Mouse (Mus musculus): ENCODE measurements around the gene Psap. TPM values are rescaled to one million over a fixed set of nuclear protein-coding genes. Genes with fewer than 3 reads are reported as not detected.
"Not testable (repeated sequence)": the region's sequence is repeated elsewhere in the genome, so short reads cannot be mapped to it uniquely, and the experiment has no call there.

The Psap gene
- 129 and 260 TPM in 2 replicates for polyA plus RNA-seq (2014; fragmentation: Nextera tagmentation; extraction: Ambion mirVana)

- Histone ChIP-seq H3K9ac (replicated peaks; ENCODE audit: low read length) (peak within 1 kb of the TSS; percentile 88), H3K4me2 (ENCODE audit: low read length) (peak within 1 kb of the TSS; percentile 89), H3K9me3 (ENCODE audit: control insufficient read depth, low read length) (no peaks in the 10 kb centered on the region), H3K27me3 (ENCODE audit: control insufficient read depth, insufficient read depth, low read length) (no peaks in the 10 kb centered on the region), H3K36me3 (ENCODE audit: control insufficient read depth, insufficient read depth, low read length) (no peaks in the 10 kb centered on the region), H3K4me1 (ENCODE audit: control insufficient read depth, insufficient read depth, low read length) (peaks cover 42% of the 10 kb centered on the region), H3K4me3 (replicated peaks; ENCODE audit: low read depth, low read length) (peak within 1 kb of the TSS; percentile 49), H3K27ac (replicated peaks; ENCODE audit: low read depth, low read length) (peak within 1 kb of the TSS; percentile 85)
- DNase-seq (peak; percentile 97), ATAC-seq (ENCODE audit: low FRiP score, low TSS enrichment) (peak; percentile 92)
- 3% methylated on average over 53 of the region's 54 CpGs for WGBS
These were observed at the start of gene Psap for GRCm38 (mm10) chr10:60277207-60278005. Psap (plus strand) TSS chr10:60277627.

- no peaks in the 10 kb centered on the region for H3K36me3 ChIP-seq (ENCODE audit: control insufficient read depth, insufficient read depth, low read length)
- no peak overlapping the region for H3K4me2 ChIP-seq (ENCODE audit: low read length)
- DNase-seq, result no peak
- no peak overlapping the region for H3K27ac ChIP-seq (replicated peaks; ENCODE audit: low read depth, low read length)
- H3K4me1 ChIP-seq (ENCODE audit: control insufficient read depth, insufficient read depth, low read length), result no peaks in the 10 kb centered on the region
- no peaks in the 10 kb centered on the region for H3K27me3 ChIP-seq (ENCODE audit: control insufficient read depth, insufficient read depth, low read length)
- 78% methylated on average over 4 of the region's 4 CpGs for WGBS
- no peaks in the 10 kb centered on the region for H3K9me3 ChIP-seq (ENCODE audit: control insufficient read depth, low read length)
- no peak overlapping the region for H3K9ac ChIP-seq (replicated peaks; ENCODE audit: low read length)
- ATAC-seq (ENCODE audit: low FRiP score, low TSS enrichment), result no peak
- no peak overlapping the region for H3K4me3 ChIP-seq (replicated peaks; ENCODE audit: low read depth, low read length)
These were observed 49.8 kb upstream of the Psap start for GRCm38 (mm10) chr10:60227666-60228065.

- DNase-seq (no peak), ATAC-seq (ENCODE audit: low FRiP score, low TSS enrichment) (no peak)
- no peak overlapping the region for H3K9ac ChIP-seq (replicated peaks; ENCODE audit: low read length)
- H3K4me2 ChIP-seq (ENCODE audit: low read length), result no peak overlapping the region
- WGBS, result 91% methylated on average over 6 of the region's 6 CpGs
- H3K4me1 ChIP-seq (ENCODE audit: control insufficient read depth, insufficient read depth, low read length), result no peaks in the 10 kb centered on the region
- H3K27me3 ChIP-seq (ENCODE audit: control insufficient read depth, insufficient read depth, low read length), result no peaks in the 10 kb centered on the region
- H3K4me3 ChIP-seq (replicated peaks; ENCODE audit: low read depth, low read length), result no peak overlapping the region
- no peaks in the 10 kb centered on the region for H3K36me3 ChIP-seq (ENCODE audit: control insufficient read depth, insufficient read depth, low read length)
- H3K27ac ChIP-seq (replicated peaks; ENCODE audit: low read depth, low read length), result no peak overlapping the region
- no peaks in the 10 kb centered on the region for H3K9me3 ChIP-seq (ENCODE audit: control insufficient read depth, low read length)
These were observed 48.3 kb upstream of the Psap start for GRCm38 (mm10) chr10:60229113-60229512.

GRCm38 (mm10) chr10:60230321-60231088 lies 46.9 kb upstream of the Psap start:
- ATAC-seq (ENCODE audit: low FRiP score, low TSS enrichment) (no peak), DNase-seq (no peak)
- Histone ChIP-seq H3K27ac (replicated peaks; ENCODE audit: low read depth, low read length) (no peak overlapping the region), H3K36me3 (ENCODE audit: control insufficient read depth, insufficient read depth, low read length) (no peaks in the 10 kb centered on the region), H3K4me1 (ENCODE audit: control insufficient read depth, insufficient read depth, low read length) (no peaks in the 10 kb centered on the region), H3K4me2 (ENCODE audit: low read length) (no peak overlapping the region), H3K4me3 (replicated peaks; ENCODE audit: low read depth, low read length) (no peak overlapping the region), H3K9me3 (ENCODE audit: control insufficient read depth, low read length) (no peaks in the 10 kb centered on the region), H3K9ac (replicated peaks; ENCODE audit: low read length) (no peak overlapping the region), H3K27me3 (ENCODE audit: control insufficient read depth, insufficient read depth, low read length) (no peaks in the 10 kb centered on the region)
- WGBS, result 78% methylated on average over 6 of the region's 6 CpGs

GRCm38 (mm10) chr10:60234006-60234405 lies 43.4 kb upstream of the Psap start:
- Histone ChIP-seq H3K9me3 (ENCODE audit: control insufficient read depth, low read length) (no peaks in the 10 kb centered on the region), H3K36me3 (ENCODE audit: control insufficient read depth, insufficient read depth, low read length) (no peaks in the 10 kb centered on the region), H3K4me2 (ENCODE audit: low read length) (no peak overlapping the region), H3K27ac (replicated peaks; ENCODE audit: low read depth, low read length) (no peak overlapping the region), H3K27me3 (ENCODE audit: control insufficient read depth, insufficient read depth, low read length) (no peaks in the 10 kb centered on the region), H3K4me1 (ENCODE audit: control insufficient read depth, insufficient read depth, low read length) (no peaks in the 10 kb centered on the region), H3K4me3 (replicated peaks; ENCODE audit: low read depth, low read length) (no peak overlapping the region), H3K9ac (replicated peaks; ENCODE audit: low read length) (no peak overlapping the region)
- DNase-seq, result no peak
- 77% methylated on average over 9 of the region's 9 CpGs for WGBS
- no peak for ATAC-seq (ENCODE audit: low FRiP score, low TSS enrichment)

- not testable (repeated sequence) for H3K9me3 ChIP-seq (ENCODE audit: control insufficient read depth, low read length); H3K4me2 ChIP-seq (ENCODE audit: low read length); H3K27me3 ChIP-seq (ENCODE audit: control insufficient read depth, insufficient read depth, low read length); H3K9ac ChIP-seq (replicated peaks; ENCODE audit: low read length); H3K4me1 ChIP-seq (ENCODE audit: control insufficient read depth, insufficient read depth, low read length); H3K27ac ChIP-seq (replicated peaks; ENCODE audit: low read depth, low read length); H3K36me3 ChIP-seq (ENCODE audit: control insufficient read depth, insufficient read depth, low read length); DNase-seq; ATAC-seq (ENCODE audit: low FRiP score, low TSS enrichment); H3K4me3 ChIP-seq (replicated peaks; ENCODE audit: low read depth, low read length)
- 92% methylated on average over 6 of the region's 6 CpGs for WGBS
These were observed 41.6 kb upstream of the Psap start for GRCm38 (mm10) chr10:60235876-60236275.

GRCm38 (mm10) chr10:60237475-60238154 lies 39.8 kb upstream of the Psap start:
- 70% methylated on average over 10 of the region's 10 CpGs for WGBS
- H3K9ac ChIP-seq (replicated peaks; ENCODE audit: low read length), result no peak overlapping the region
- no peak overlapping the region for H3K4me2 ChIP-seq (ENCODE audit: low read length)
- no peak overlapping the region for H3K27ac ChIP-seq (replicated peaks; ENCODE audit: low read depth, low read length)
- no peak overlapping the region for H3K4me3 ChIP-seq (replicated peaks; ENCODE audit: low read depth, low read length)
- no peak for ATAC-seq (ENCODE audit: low FRiP score, low TSS enrichment)
- H3K4me1 ChIP-seq (ENCODE audit: control insufficient read depth, insufficient read depth, low read length), result no peaks in the 10 kb centered on the region
- no peaks in the 10 kb centered on the region for H3K36me3 ChIP-seq (ENCODE audit: control insufficient read depth, insufficient read depth, low read length)
- H3K27me3 ChIP-seq (ENCODE audit: control insufficient read depth, insufficient read depth, low read length), result no peaks in the 10 kb centered on the region
- H3K9me3 ChIP-seq (ENCODE audit: control insufficient read depth, low read length), result no peaks in the 10 kb centered on the region
- DNase-seq, result peak; percentile 69

- WGBS, result 87% methylated on average over 6 of the region's 6 CpGs
- Histone ChIP-seq H3K4me3 (replicated peaks; ENCODE audit: low read depth, low read length) (no peak overlapping the region), H3K9me3 (ENCODE audit: control insufficient read depth, low read length) (no peaks in the 10 kb centered on the region), H3K27me3 (ENCODE audit: control insufficient read depth, insufficient read depth, low read length) (no peaks in the 10 kb centered on the region), H3K4me2 (ENCODE audit: low read length) (no peak overlapping the region), H3K36me3 (ENCODE audit: control insufficient read depth, insufficient read depth, low read length) (no peaks in the 10 kb centered on the region), H3K4me1 (ENCODE audit: control insufficient read depth, insufficient read depth, low read length) (no peaks in the 10 kb centered on the region), H3K27ac (replicated peaks; ENCODE audit: low read depth, low read length) (no peak overlapping the region), H3K9ac (replicated peaks; ENCODE audit: low read length) (no peak overlapping the region)
- DNase-seq (no peak), ATAC-seq (ENCODE audit: low FRiP score, low TSS enrichment) (no peak)
These were observed 37.0 kb upstream of the Psap start for GRCm38 (mm10) chr10:60240416-60240815.
